Mouse (Mus musculus): ENCODE data around the gene Ott.
"Not testable (repeated sequence)": the region's sequence is repeated elsewhere in the genome, so short reads cannot be mapped to it uniquely, and the experiment has no call there.

Gene Ott

DNA sequence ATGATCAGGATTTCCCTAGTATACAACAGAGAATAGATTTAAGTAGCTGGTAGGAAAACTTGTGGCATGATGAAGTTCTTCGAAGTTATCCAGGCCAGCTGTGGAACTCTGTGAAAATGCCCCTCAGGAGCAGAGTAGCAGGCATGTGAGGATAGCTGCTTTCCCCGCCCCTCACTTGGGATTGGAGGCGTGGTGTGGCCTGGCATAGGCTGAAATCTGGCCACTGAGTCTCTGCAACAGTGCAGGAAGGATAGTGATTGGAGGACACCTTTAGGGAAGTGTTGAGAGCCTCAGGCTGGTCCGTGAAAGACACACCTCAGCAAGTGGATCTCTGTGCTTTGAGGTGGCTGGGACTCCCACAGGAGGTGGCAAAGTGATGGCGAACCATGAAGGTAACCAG lies at the start of gene Ott:
Ott (plus strand) TSS at position 301 of the 400 bp plus-strand sequence.
- DNase-seq (ENCODE audit: low read depth, low spot score) = not testable (repeated sequence)
